Comparison of ENCODE assay signal across 32 mouse cellular contexts in genomic region chr13:94117522-94117921, GRCm38 (mm10). TPM values are rescaled to one million over a fixed set of nuclear protein-coding genes. Genes with fewer than 3 reads are reported as not detected.
DNase-seq lines count a peak whose midpoint lies in the region; ATAC-seq lines count a peak whose summit lies in the region.
"Had no signal": no experiment of that assay in that cellular context is flagged by ENCODE, and none has a peak within 500 bp of the region (broad histone marks: within the 10 kb centered on the region; RNA-seq: fewer than 3 reads in every experiment).

No protein-coding gene starts in this region.

- peak overlapping the region; percentile 92 for H3K27ac ChIP-seq in kidney, embryonic 15.5 days
- H3K27ac ChIP-seq in embryonic facial prominence, embryonic 12.5 days, result peak overlapping the region; percentile 86
- peak overlapping the region; percentile 91 for H3K27ac ChIP-seq in limb, embryonic 12.5 days
- no peak overlapping the region for H3K27ac ChIP-seq in liver, embryonic 12.5 days
- H3K27ac ChIP-seq: liver, embryonic 15.5 days; neural tube, embryonic 15.5 days had no signal

- ATAC-seq in kidney, embryonic 15.5 days (replicated peaks; ENCODE audit: low FRiP score), result no peak
- ATAC-seq in embryonic facial prominence, embryonic 12.5 days (ENCODE audit: insufficient number of reproducible peaks, insufficient read depth, low FRiP score, low TSS enrichment), result no peak
- no peak for ATAC-seq in limb, embryonic 12.5 days (ENCODE audit: insufficient number of reproducible peaks, insufficient read depth, low FRiP score, low TSS enrichment, low read depth)
- ATAC-seq in liver, embryonic 12.5 days, result no peak
- no peak for ATAC-seq in erythroid progenitor cell, adult 5-6 weeks (replicated peaks; ENCODE audit: low FRiP score, poor library complexity, severe bottlenecking)
- ATAC-seq: activated CD4-positive, CD25-positive, alpha-beta regulatory T cell, adult 4 months; forebrain, embryonic 14.5 days; hindbrain, embryonic 16.5 days had no signal

- H3K9me3 ChIP-seq in kidney, embryonic 15.5 days (replicated peaks), result no peaks in the 10 kb centered on the region
- peaks cover 4% of the 10 kb centered on the region; the same call in 1 of the 2 replicates for H3K9me3 ChIP-seq in embryonic facial prominence, embryonic 12.5 days
- H3K9me3 ChIP-seq in limb, embryonic 12.5 days, result no peaks in the 10 kb centered on the region
- no peaks in the 10 kb centered on the region for H3K9me3 ChIP-seq in liver, embryonic 12.5 days (replicated peaks)
- H3K9me3 ChIP-seq: embryonic facial prominence, embryonic 15.5 days; liver, embryonic 15.5 days; neural tube, embryonic 15.5 days had no signal

- no peak for DNase-seq in kidney, adult 9 months
- peak; percentile 33 for DNase-seq in ZHBTc4 (ENCODE audit: low read depth, low spot score)
- DNase-seq: adrenal gland, adult 2 months; adrenal gland, postnatal 36 days; B cell, adult 2 months; cerebellum, adult 18-20 months; cerebellum, postnatal 14 days; gastrocnemius, postnatal 25 days; heart, adult 18-20 months; heart, postnatal 10 days; liver; lung, embryonic 14.5 days; lung, postnatal 14 days; midbrain, embryonic 14.5 days; spleen, adult 18-20 months; thymus, adult 2 months; thymus, postnatal 36 days had no signal

- 85% methylated on average over 10 of the region's 10 CpGs for WGBS in kidney, embryonic 15.5 days
- 88% methylated on average over 10 of the region's 10 CpGs for WGBS in embryonic facial prominence, embryonic 12.5 days
- 87% methylated on average over 10 of the region's 10 CpGs for WGBS in limb, embryonic 12.5 days
- 84% methylated on average over 10 of the region's 10 CpGs for WGBS in liver, embryonic 12.5 days (ENCODE audit: insufficient replicate concordance)

- H3K27me3 ChIP-seq in kidney, embryonic 15.5 days, result no peaks in the 10 kb centered on the region
- no peaks in the 10 kb centered on the region for H3K27me3 ChIP-seq in embryonic facial prominence, embryonic 12.5 days
- H3K27me3 ChIP-seq in limb, embryonic 12.5 days, result no peaks in the 10 kb centered on the region
- no peaks in the 10 kb centered on the region for H3K27me3 ChIP-seq in liver, embryonic 12.5 days (replicated peaks)
- H3K27me3 ChIP-seq: embryonic facial prominence, embryonic 15.5 days; heart, embryonic 13.5 days; liver, embryonic 15.5 days; neural tube, embryonic 15.5 days had no signal

- no peak overlapping the region for H3K4me2 ChIP-seq in kidney, embryonic 15.5 days
- H3K4me2 ChIP-seq in embryonic facial prominence, embryonic 12.5 days (replicated peaks), result no peak overlapping the region; the same call in 1 of the 2 replicates
- peak overlapping the region; percentile 40; the same call in 1 of the 2 replicates for H3K4me2 ChIP-seq in limb, embryonic 12.5 days
- H3K4me2 ChIP-seq in liver, embryonic 12.5 days, result no peak overlapping the region
- H3K4me2 ChIP-seq: heart, embryonic 13.5 days; lung, embryonic 14.5 days had no signal

- no peak overlapping the region for H3K4me3 ChIP-seq in kidney, embryonic 15.5 days (replicated peaks)
- H3K4me3 ChIP-seq in embryonic facial prominence, embryonic 12.5 days, result no peak overlapping the region
- H3K4me3 ChIP-seq in limb, embryonic 12.5 days (replicated peaks), result no peak overlapping the region
- no peak overlapping the region for H3K4me3 ChIP-seq in liver, embryonic 12.5 days
- H3K4me3 ChIP-seq: embryonic facial prominence, embryonic 15.5 days; heart, embryonic 13.5 days; hindbrain, embryonic 10.5 days; left cerebral cortex, adult 2 months; liver, embryonic 15.5 days; neural tube, embryonic 15.5 days had no signal

- H3K9ac ChIP-seq in kidney, embryonic 15.5 days, result no peak overlapping the region
- H3K9ac ChIP-seq in embryonic facial prominence, embryonic 12.5 days, result no peak overlapping the region
- no peak overlapping the region for H3K9ac ChIP-seq in limb, embryonic 12.5 days (replicated peaks)
- no peak overlapping the region for H3K9ac ChIP-seq in liver, embryonic 12.5 days
- H3K9ac ChIP-seq: embryonic facial prominence, embryonic 15.5 days; heart, embryonic 13.5 days; liver, embryonic 15.5 days; lung, embryonic 14.5 days; neural tube, embryonic 15.5 days had no signal

- H3K36me3 ChIP-seq in kidney, embryonic 15.5 days, result peaks cover 30% of the 10 kb centered on the region
- H3K36me3 ChIP-seq in embryonic facial prominence, embryonic 12.5 days, result peaks cover 21% of the 10 kb centered on the region
- H3K36me3 ChIP-seq in limb, embryonic 12.5 days, result peaks cover 9% of the 10 kb centered on the region
- 0 out of 2 replicates have a peak, but pooled peaks cover 3% of the 10 kb centered on the region for H3K36me3 ChIP-seq in liver, embryonic 12.5 days
- H3K36me3 ChIP-seq: liver, embryonic 15.5 days; neural tube, embryonic 15.5 days had no signal

- H3K4me1 ChIP-seq in kidney, embryonic 15.5 days, result peaks cover 53% of the 10 kb centered on the region
- peaks cover 34% of the 10 kb centered on the region for H3K4me1 ChIP-seq in embryonic facial prominence, embryonic 12.5 days
- H3K4me1 ChIP-seq in limb, embryonic 12.5 days (replicated peaks), result peaks cover 47% of the 10 kb centered on the region
- H3K4me1 ChIP-seq in liver, embryonic 12.5 days, result no peaks in the 10 kb centered on the region
- H3K4me1 ChIP-seq: liver, embryonic 15.5 days had no signal

RNA-seq across cellular contexts. Expression of gene Lhfpl2, which starts 59.9 kb away (rescaled TPM):
- 87.7 and 89.1 TPM in 2 replicates for polyA plus RNA-seq in kidney, embryonic 15.5 days (2015; fragmentation: Nextera tagmentation; extraction: Ambion mirVana)
- 67.6 and 69.4 TPM in 2 replicates for polyA plus RNA-seq in embryonic facial prominence, embryonic 12.5 days (2016; fragmentation: Nextera tagmentation; extraction: Ambion mirVana)
- 44.2 and 51.3 TPM in 2 replicates for polyA plus RNA-seq in limb, embryonic 12.5 days (2016; fragmentation: Nextera tagmentation; extraction: Ambion mirVana)
- polyA plus RNA-seq in liver, embryonic 12.5 days (2016; fragmentation: Nextera tagmentation; extraction: Ambion mirVana), result 7.1 and 8.5 TPM in 2 replicates
- 3.6 and 6.7 TPM in 2 replicates for total RNA-seq in erythroid progenitor cell, adult 5-6 weeks (2015; ENCODE audit: low replicate concordance)
- total RNA-seq in erythroid progenitor cell, adult 5-6 weeks (2017; ENCODE audit: low replicate concordance), result 2.6 and 7.8 TPM in 2 replicates
- total RNA-seq: monocyte, adult 5-6 weeks had no signal
- polyA plus RNA-seq: activated CD4-positive, CD25-positive, alpha-beta regulatory T cell, adult 4 months had no signal
